Mouse (Mus musculus): ENCODE data around the gene Ube2l6. TPM values are rescaled to one million over a fixed set of nuclear protein-coding genes. Genes with fewer than 3 reads are reported as not detected.

Ube2l6 gene
- total RNA-seq, 2 experiments from 2014 or later, result 4.2 to 4.3 TPM

GRCm38 (mm10) chr2:84838993-84839980, 40.7 kb downstream of the Ube2l6 start:
- no peak for DNase-seq

GRCm38 (mm10) chr2:84840016-84840747, 41.6 kb downstream of the Ube2l6 start:
- peak in 1 of 2 experiments; percentile 34 for DNase-seq

GRCm38 (mm10) chr2:84840748-84841563, 42.3 kb downstream of the Ube2l6 start:
- no peak for DNase-seq

- DNase-seq, result no peak
These were observed 43.3 kb downstream of the Ube2l6 start for GRCm38 (mm10) chr2:84841905-84842304.

- DNase-seq, result no peak
These were observed 45.0 kb downstream of the Ube2l6 start for GRCm38 (mm10) chr2:84843654-84844053.

GRCm38 (mm10) chr2:84845226-84845625, 46.6 kb downstream of the Ube2l6 start:
- DNase-seq, result no peak

- no peak for DNase-seq
These were observed 51.9 kb downstream of the Ube2l6 start for GRCm38 (mm10) chr2:84850407-84851129.

GRCm38 (mm10) chr2:84851130-84852040, 52.8 kb downstream of the Ube2l6 start:
- no peak for DNase-seq

- no peak for DNase-seq
These were observed 57.1 kb downstream of the Ube2l6 start for GRCm38 (mm10) chr2:84855732-84856131.

- DNase-seq, result no peak
These were observed 59.9 kb downstream of the Ube2l6 start for GRCm38 (mm10) chr2:84858551-84858950.

Other genes starting within 250 kb of the Ube2l6 start
- gene Ctnnd1, start 148.1 kb upstream of the Ube2l6 start, total RNA-seq (2021), result 10 to 100 TPM; 50.8 to 53.1 TPM
- not detected for gene Btbd18, start 139.7 kb upstream of the Ube2l6 start, total RNA-seq (2021)
- gene Selenoh, start 128.1 kb upstream of the Ube2l6 start, total RNA-seq (2021), result 10 to 100 TPM; 26.7 to 28.3 TPM
- gene Gm28635, start 120.8 kb upstream of the Ube2l6 start, total RNA-seq (2021), result 1 to 10 TPM; 3.8 to 3.9 TPM
- 10 to 100 TPM; 29.5 to 32.2 TPM for gene Med19, start 120.4 kb upstream of the Ube2l6 start, total RNA-seq (2021)
- gene Tmx2, start 119.7 kb upstream of the Ube2l6 start, total RNA-seq (2021), result 100 to 1,000 TPM; 225 to 252 TPM
- gene Zdhhc5, start 83.6 kb upstream of the Ube2l6 start, total RNA-seq (2021), result 10 to 100 TPM; 37.1 to 38.9 TPM
- gene Clp1, start 71.5 kb upstream of the Ube2l6 start, total RNA-seq (2021), result 1 to 10 TPM; 8.7 to 10.0 TPM
- gene Ypel4, start 64.8 kb upstream of the Ube2l6 start, total RNA-seq (2021), result 10 to 100 TPM; 79.7 to 82.7 TPM
- gene Gm19426, start 55.2 kb upstream of the Ube2l6 start, total RNA-seq (2021), result 1 to 10 TPM; 2.8 to 3.4 TPM
- gene Serping1, start 23.4 kb upstream of the Ube2l6 start, total RNA-seq (2021), result 1 to 10 TPM; 5.5 to 7.5 TPM
- gene Smtnl1, start 23.8 kb downstream of the Ube2l6 start, total RNA-seq (2021), result not detected
- gene Timm10, start 28.2 kb downstream of the Ube2l6 start, total RNA-seq (2021), result 10 to 100 TPM; 45.0 to 48.7 TPM
- gene Slc43a1, start 40.0 kb downstream of the Ube2l6 start, total RNA-seq (2021), result 1 to 10 TPM in 1 of 2 experiments, under 1 TPM in 1; 0.48 to 1.2 TPM
- 10 to 100 TPM; 91.2 to 94.8 TPM for gene Rtn4rl2, start 87.9 kb downstream of the Ube2l6 start, total RNA-seq (2021)
- 1 to 10 TPM in 1 of 2 experiments, under 1 TPM in 1; 0.37 to 2.6 TPM for gene Slc43a3, start 137.8 kb downstream of the Ube2l6 start, total RNA-seq (2021)
- not detected for gene Prg2, start 181.6 kb downstream of the Ube2l6 start, total RNA-seq (2021)
- not detected for gene Prg3, start 189.4 kb downstream of the Ube2l6 start, total RNA-seq (2021)
- 100 to 1,000 TPM; 120 TPM for gene Ssrp1, start 238.4 kb downstream of the Ube2l6 start, total RNA-seq (2021)
- 1 to 10 TPM; 1.4 to 2.7 TPM for gene P2rx3, start 238.6 kb downstream of the Ube2l6 start, total RNA-seq (2021)
- gene Tnks1bp1, start 249.2 kb downstream of the Ube2l6 start, total RNA-seq (2021), result 100 to 1,000 TPM; 159 to 174 TPM

All from layer of hippocampus, postnatal 36 days (tissue).